Mouse (Mus musculus): ENCODE data around the gene Zfr. TPM values are rescaled to one million over a fixed set of nuclear protein-coding genes. Genes with fewer than 3 reads are reported as not detected.

Zfr gene
- total and polyA plus RNA-seq, 3 experiments, result 47.5 to 89.8 (median 84.9) TPM

- no peaks in the 10 kb centered on the region for H3K27me3 ChIP-seq (replicated peaks)
- dilution Hi-C loops (cut with MboI; ENCODE audit: extremely low pct_ligation_motif_present, extremely low pct_unique_long_range_greater_than_20kb, low sequenced_read_pairs), result no loop called here
Measured at GRCm38 (mm10) chr15:12114546-12114945, 3.1 kb upstream of the Zfr start.

GRCm38 (mm10) chr15:12115722-12116230, 1.9 kb upstream of the Zfr start:
- TF ChIP-seq JUND (conservative IDR thresholded peaks at IDR 0.05; ENCODE audit: low read depth, low read length) (0 out of 2 replicates have a peak, but pooled peaks have one; percentile 17), ELF1 (IDR thresholded peaks at IDR 0.05; ENCODE audit: low read depth, low read length) (no peak), TBP (conservative IDR thresholded peaks at IDR 0.05; ENCODE audit: low read depth, low read length) (0 out of 2 replicates have a peak, but pooled peaks have one; percentile 23)
- Histone ChIP-seq H3K4me3 (replicated peaks in 1 of 3; ENCODE audit: low read depth in 2 of 3, low read length in 2 of 3, poor library complexity in 1 of 3) (no peak overlapping the region), H3K4me1 (ENCODE audit: control insufficient read depth in 1 of 2, insufficient read depth in 2 of 2) (peaks cover 8 to 49% of the 10 kb centered on the region in 2 experiments), H3K27me3 (replicated peaks) (no peaks in the 10 kb centered on the region), H3K36me3 (replicated peaks in 1 of 2; ENCODE audit: control insufficient read depth in 1 of 2, insufficient read depth in 1 of 2, low read length in 1 of 2) (peaks cover 0 to 2% of the 10 kb centered on the region in 2 experiments), H3K9me3 (replicated peaks; ENCODE audit: low read length) (no peaks in the 10 kb centered on the region), H3K79me2 (replicated peaks; ENCODE audit: control insufficient read depth, extremely low read depth, insufficient read depth, poor library complexity, severe bottlenecking) (peaks cover 20% of the 10 kb centered on the region), H3K27ac (ENCODE audit: insufficient read depth, low read depth) (no peak overlapping the region), H3K4me2 (ENCODE audit: insufficient read depth, low read depth, poor library complexity, severe bottlenecking) (peak overlapping the region; percentile 49; the same call in 1 of the 2 replicates), H3K9ac (ENCODE audit: insufficient read depth, low read depth) (peak overlapping the region; percentile 54)
- in situ Hi-C loops (cut with MboI; ENCODE audit: low pct_ligation_motif_present, low pct_unique_long_range_greater_than_20kb, low sequenced_read_pairs), result no loop called here
- DNase-seq (ENCODE audit: extremely low read depth), result peak; percentile 36
- dilution Hi-C loops (cut with MboI; ENCODE audit: extremely low pct_ligation_motif_present, extremely low pct_unique_long_range_greater_than_20kb, low sequenced_read_pairs), result no loop called here

More at GRCm38 (mm10) chr15:12114546-12114945, 3.1 kb upstream of the Zfr start:
- no peak overlapping the region for H3K4me3 ChIP-seq (replicated peaks in 1 of 3; ENCODE audit: low read depth in 2 of 3, low read length in 2 of 3, poor library complexity in 1 of 3)
- no peak overlapping the region for H3K9ac ChIP-seq (ENCODE audit: insufficient read depth, low read depth)
- no peak for DNase-seq (ENCODE audit: extremely low read depth)
- H3K27ac ChIP-seq (ENCODE audit: insufficient read depth, low read depth), result no peak overlapping the region
- H3K79me2 ChIP-seq (replicated peaks; ENCODE audit: control insufficient read depth, extremely low read depth, insufficient read depth, poor library complexity, severe bottlenecking), result peaks cover 16% of the 10 kb centered on the region
- TF ChIP-seq MAX (IDR thresholded peaks at IDR 0.05; ENCODE audit: low read length), result no peak
- H3K4me1 ChIP-seq (ENCODE audit: control insufficient read depth in 1 of 2, insufficient read depth in 2 of 2), result peaks cover 8 to 39% of the 10 kb centered on the region in 2 experiments
- in situ Hi-C loops (cut with MboI; ENCODE audit: low pct_ligation_motif_present, low pct_unique_long_range_greater_than_20kb, low sequenced_read_pairs), result no loop called here
- H3K36me3 ChIP-seq (replicated peaks in 1 of 2; ENCODE audit: control insufficient read depth in 1 of 2, insufficient read depth in 1 of 2, low read length in 1 of 2), result no peaks in the 10 kb centered on the region
- no peaks in the 10 kb centered on the region for H3K9me3 ChIP-seq (replicated peaks; ENCODE audit: low read length)
- H3K4me2 ChIP-seq (ENCODE audit: insufficient read depth, low read depth, poor library complexity, severe bottlenecking), result no peak overlapping the region

GRCm38 (mm10) chr15:12118093-12118431, 431 bp downstream of the Zfr start:
- H3K9ac ChIP-seq (ENCODE audit: insufficient read depth, low read depth), result peak overlapping the region; percentile 98
- no peaks in the 10 kb centered on the region for H3K9me3 ChIP-seq (replicated peaks; ENCODE audit: low read length)
- peaks cover 35% of the 10 kb centered on the region for H3K79me2 ChIP-seq (replicated peaks; ENCODE audit: control insufficient read depth, extremely low read depth, insufficient read depth, poor library complexity, severe bottlenecking)
- H3K27ac ChIP-seq (ENCODE audit: insufficient read depth, low read depth), result peak overlapping the region; percentile 68
- in situ Hi-C loops (cut with MboI; ENCODE audit: low pct_ligation_motif_present, low pct_unique_long_range_greater_than_20kb, low sequenced_read_pairs) (no loop called here), dilution Hi-C loops (cut with MboI; ENCODE audit: extremely low pct_ligation_motif_present, extremely low pct_unique_long_range_greater_than_20kb, low sequenced_read_pairs) (no loop called here)
- peak overlapping the region; percentile 66 to 93 (median 91) for H3K4me3 ChIP-seq (replicated peaks in 1 of 3; ENCODE audit: low read depth in 2 of 3, low read length in 2 of 3, poor library complexity in 1 of 3)
- peaks cover 10 to 59% of the 10 kb centered on the region in 2 experiments for H3K4me1 ChIP-seq (ENCODE audit: control insufficient read depth in 1 of 2, insufficient read depth in 2 of 2)
- TF ChIP-seq BHLHE40 (IDR thresholded peaks at IDR 0.05; ENCODE audit: low read depth, low read length) (no peak), SIN3A (IDR thresholded peaks at IDR 0.05; ENCODE audit: low read length) (0 out of 2 replicates have a peak, but pooled peaks have one; percentile 31), ZNF384 (IDR thresholded peaks at IDR 0.05; ENCODE audit: low read depth, low read length) (no peak), UBTF (IDR thresholded peaks at IDR 0.05; ENCODE audit: low read depth, low read length) (peak; percentile 88; the same call in 1 of the 2 replicates), MEF2A (IDR thresholded peaks at IDR 0.05; ENCODE audit: borderline replicate concordance, low read depth, low read length) (no peak), POLR2AphosphoS2 (IDR thresholded peaks at IDR 0.05; ENCODE audit: low read depth, low read length) (no peak), MAX (IDR thresholded peaks at IDR 0.05; ENCODE audit: low read length) (no peak), ZC3H11A (IDR thresholded peaks at IDR 0.05; ENCODE audit: low read depth, low read length) (no peak)
- H3K4me2 ChIP-seq (ENCODE audit: insufficient read depth, low read depth, poor library complexity, severe bottlenecking), result no peak overlapping the region
- no peaks in the 10 kb centered on the region for H3K27me3 ChIP-seq (replicated peaks)
- DNase-seq (ENCODE audit: extremely low read depth), result no peak
- H3K36me3 ChIP-seq (replicated peaks in 1 of 2; ENCODE audit: control insufficient read depth in 1 of 2, insufficient read depth in 1 of 2, low read length in 1 of 2), result peaks cover 0 to 19% of the 10 kb centered on the region in 2 experiments
